Mouse (Mus musculus) heart, postnatal 10 days (tissue): Measurements from ENCODE around the gene Slc6a11. TPM values are rescaled to one million over a fixed set of nuclear protein-coding genes. Genes with fewer than 3 reads are reported as not detected.
A peak's percentile ranks its signal among the peaks of the same experiment; 100 is the strongest.

Source experiments
- DNase-seq, 2 experiments: peaks; one replicate each; pipeline ENCODE4 v3.0.0; 2021
- intact Hi-C: fragments of 180-260 bp; cut with DNase I; formaldehyde crosslinking; loops from one replicate; pipeline ENCODE4 v1.15.1; 2025
- total RNA-seq, 2 experiments: library from RNA; stranded (reverse); gene quantifications; 2 replicates each; pipeline ENCODE4 v1.2.3; 2021

Gene Slc6a11
- not detected for total RNA-seq

DNA sequence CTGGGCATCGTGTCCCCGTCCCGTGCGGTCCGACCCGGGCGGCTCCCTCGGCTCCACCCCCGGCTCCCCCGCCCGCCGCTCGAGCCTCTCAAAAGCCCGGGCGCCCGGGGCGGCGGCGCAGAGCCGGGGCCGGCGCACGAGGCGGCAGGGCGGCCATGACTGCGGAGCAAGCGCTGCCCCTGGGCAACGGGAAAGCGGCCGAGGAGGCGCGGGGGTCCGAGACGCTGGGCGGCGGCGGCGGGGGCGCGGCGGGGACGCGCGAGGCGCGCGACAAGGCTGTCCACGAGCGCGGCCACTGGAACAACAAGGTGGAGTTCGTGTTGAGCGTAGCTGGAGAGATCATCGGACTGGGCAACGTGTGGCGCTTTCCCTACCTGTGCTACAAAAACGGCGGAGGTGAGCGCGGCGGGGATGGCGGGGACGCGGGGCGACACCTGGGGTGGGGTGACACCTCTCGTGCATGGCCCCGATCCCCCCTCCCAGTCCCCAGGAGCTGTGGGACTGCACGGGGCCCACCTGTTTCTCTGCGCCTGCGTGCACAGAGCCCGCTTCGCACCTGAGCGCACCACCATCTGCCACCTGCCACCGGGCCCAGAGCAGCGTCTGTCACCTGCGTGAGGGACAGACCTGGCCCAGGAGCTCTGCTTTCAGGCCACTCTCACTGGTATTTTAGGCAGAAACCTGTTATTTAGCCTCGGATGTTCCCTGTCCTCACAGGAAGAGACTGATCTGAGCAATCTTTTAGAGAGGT is at the start of gene Slc6a11:
TSS of gene Slc6a11 (plus strand) at position 120 of the 751 bp plus-strand sequence.
- intact Hi-C loops: no loop called here
- no peak for DNase-seq

DNA sequence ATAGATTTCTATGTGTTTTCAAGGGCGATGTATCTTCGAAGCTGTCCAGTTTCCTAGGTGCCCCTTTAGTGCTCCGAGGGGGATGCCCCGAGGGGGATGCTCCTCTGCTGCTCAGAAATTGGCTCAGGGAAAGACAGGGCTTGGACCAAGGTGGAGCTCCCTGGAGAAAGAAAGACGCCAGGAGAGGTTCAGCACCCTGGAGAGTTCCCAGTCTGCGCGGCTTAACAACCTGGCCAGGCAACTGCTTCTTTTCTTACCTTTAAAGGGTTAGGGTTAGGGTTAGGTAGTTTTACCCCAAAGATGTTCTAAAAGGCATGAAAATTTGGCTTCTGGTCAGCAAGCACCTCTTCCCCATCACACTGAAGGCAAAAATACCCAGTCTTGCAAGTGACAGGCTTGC is 43.9 kb upstream of the Slc6a11 start:
- DNase-seq: peak; percentile 24 to 54
- intact Hi-C loops: loop anchor here (5.0 kb wide), 2 partner anchors 375 to 610 kb away; no protein-coding TSS in a partner anchor

DNA sequence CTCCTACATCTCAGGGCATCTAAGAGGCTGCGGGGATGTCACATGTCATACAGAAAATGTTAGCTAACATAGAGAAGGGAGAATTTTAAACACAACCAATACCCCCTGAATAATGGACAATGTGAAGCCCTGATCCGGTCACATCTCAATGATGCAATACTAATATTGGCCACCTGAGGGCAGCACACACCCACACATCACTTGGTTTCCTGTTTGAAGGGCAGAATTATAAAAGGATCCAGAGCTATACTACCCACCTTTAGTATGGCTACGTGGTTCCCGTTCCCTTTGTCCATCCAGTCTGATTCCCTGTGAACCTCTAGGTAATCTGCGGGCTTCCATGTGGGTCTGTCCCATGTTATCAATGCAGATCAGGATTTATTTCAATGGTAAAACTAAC is 41.4 kb upstream of the Slc6a11 start:
- DNase-seq: peak; percentile 48 to 82
- intact Hi-C loops: loop anchor here (1.0 to 5.0 kb wide), 6 partner anchors 110 to 608 kb away; no protein-coding TSS in a partner anchor

DNA sequence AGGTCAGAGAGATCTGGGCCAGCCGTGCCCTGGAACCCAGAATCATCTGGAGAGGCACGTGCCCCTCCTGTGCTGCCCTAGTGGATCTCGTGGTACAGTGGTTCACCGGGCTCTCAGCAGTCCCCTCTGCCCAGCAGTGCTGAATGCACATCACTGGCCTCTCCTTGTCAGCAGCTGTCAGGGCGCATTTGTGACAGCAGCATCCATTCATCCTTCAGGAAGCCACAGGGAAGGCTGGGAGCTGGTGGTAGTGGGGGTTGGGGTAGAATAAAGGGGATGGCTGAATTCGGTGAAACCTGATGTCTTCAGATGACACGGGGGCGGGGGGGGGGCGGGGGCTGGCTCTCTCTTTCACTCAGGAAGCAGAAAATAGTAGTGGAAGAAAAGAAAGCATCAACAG is 38.8 kb upstream of the Slc6a11 start:
- no peak for DNase-seq
- intact Hi-C loops: loop anchor here (5.0 kb wide), 1 partner anchor 590 kb away; no protein-coding TSS in a partner anchor

DNA sequence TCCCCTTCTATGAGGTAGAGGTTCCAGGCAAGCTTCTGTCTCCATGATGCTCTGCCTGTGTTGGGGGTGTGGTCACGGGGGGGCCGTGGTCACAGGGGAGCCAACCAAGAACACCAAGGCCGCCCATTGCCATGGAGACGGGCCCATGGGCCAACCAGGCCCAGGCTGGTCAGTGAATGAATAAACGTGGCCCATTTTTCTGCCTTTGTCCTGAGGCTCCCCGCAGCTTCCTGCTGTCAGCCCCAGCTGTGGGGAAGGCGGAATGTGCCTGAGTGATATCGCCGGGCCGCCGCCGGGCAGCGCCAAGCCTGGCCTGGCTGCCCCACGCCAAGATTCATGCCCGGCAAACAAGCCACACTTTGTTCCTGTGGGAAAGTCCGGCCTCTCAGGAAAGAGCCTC is 36.8 kb upstream of the Slc6a11 start:
- no peak for DNase-seq
- intact Hi-C loops: loop anchor here (5.0 kb wide), 1 partner anchor 588 kb away; no protein-coding TSS in a partner anchor

DNA sequence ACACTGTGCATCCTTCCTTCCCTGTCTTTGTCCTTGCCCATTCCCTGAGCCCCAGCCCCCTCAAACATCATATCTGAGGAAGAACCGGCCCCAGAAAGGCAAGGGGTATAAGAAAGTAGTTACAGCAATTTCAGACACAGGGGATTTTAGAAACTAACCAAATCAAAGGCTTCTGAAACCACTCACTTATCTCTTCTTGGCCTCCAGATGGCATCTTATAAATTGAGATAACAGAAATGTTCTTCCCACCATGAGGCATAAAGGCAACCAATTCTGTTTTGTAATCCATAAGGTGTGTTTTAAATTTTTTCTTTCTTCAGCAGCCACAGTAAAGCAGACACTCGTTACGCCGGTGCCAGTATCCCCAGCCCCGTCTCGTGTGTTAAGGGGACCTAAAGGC is 34.5 kb upstream of the Slc6a11 start:
- no peak for DNase-seq
- intact Hi-C loops: no loop called here

DNA sequence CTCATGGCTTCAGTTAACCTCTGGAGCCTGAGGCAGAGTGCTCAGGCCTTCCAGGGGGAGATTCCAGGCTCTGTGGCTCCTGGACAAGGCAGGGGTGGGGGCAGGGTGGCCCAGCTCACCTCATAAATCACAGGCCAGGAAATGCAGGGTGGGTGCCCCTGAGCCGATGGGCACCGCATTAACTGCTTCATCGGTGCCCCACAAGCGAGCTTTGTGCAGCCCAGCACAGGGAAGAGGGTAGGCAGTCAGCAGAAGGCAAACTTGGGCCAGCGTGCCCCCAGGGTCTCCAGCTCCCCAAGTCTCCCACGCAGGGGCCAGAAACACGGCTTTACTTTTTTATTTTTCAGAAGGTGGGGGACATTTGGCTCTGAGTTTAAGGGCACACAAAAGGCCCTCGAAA is 29.1 kb upstream of the Slc6a11 start:
- DNase-seq: no peak
- intact Hi-C loops: no loop called here

DNA sequence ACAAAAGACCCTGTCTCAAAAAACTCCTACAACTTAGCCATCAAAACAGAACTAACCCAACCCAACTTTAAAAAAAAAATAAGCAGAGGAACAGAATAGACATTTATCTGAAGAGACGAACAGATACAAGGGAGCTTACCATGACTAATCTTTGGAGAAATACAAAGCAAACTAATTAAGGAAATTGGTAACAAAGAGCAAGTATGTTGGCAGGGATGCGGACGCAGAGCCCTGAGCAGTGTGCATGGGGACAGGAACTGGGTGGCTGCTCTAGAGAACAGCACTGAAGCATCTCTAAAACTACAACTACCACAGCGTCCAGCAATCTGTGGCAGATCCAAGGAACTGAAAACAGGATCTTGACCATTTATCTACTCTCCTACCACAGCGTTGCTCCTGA is 11.5 kb upstream of the Slc6a11 start:
- intact Hi-C loops: no loop called here
- no peak for DNase-seq

DNA sequence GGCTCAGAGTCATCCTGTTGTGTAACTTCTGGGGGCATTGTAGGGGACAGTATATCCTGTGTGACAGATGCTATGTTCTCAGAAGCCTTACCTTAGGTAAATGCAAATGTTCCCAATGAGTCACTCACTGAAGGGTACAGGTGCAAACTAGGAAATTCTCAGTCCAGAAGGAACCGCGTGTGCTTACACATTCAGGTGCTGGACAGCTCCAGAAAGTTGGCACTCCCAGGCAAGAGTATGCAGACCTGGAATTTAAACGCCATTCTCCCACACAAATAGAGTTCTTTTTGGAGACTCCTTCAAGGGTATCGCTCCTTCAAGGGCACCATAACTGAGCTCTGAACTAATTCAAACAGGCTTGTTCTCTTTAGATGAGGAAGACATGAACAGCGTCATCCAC is 5.5 kb upstream of the Slc6a11 start:
- peak; percentile 5 to 10 for DNase-seq
- intact Hi-C loops: no loop called here

DNA sequence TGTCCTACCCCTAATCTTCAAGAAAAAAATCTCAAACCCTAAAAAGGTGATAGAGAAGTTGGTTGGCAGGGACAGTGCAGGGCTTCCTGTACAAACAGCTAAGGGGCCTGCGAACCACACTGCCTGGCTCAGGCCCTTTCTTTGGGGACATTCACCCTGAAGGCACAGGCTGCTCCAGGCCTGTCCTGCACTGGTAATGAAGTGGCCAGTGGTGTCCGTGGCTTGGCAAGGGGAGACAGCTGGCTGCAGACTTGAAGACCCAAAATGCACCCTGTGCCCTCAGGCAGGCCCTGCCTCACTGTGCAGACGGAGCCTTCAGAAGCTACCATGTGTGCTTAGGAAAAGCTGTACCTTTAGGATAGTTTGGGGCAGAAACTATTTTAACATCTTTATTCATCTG is 1.4 kb downstream of the Slc6a11 start:
- DNase-seq: no peak
- intact Hi-C loops: no loop called here

DNA sequence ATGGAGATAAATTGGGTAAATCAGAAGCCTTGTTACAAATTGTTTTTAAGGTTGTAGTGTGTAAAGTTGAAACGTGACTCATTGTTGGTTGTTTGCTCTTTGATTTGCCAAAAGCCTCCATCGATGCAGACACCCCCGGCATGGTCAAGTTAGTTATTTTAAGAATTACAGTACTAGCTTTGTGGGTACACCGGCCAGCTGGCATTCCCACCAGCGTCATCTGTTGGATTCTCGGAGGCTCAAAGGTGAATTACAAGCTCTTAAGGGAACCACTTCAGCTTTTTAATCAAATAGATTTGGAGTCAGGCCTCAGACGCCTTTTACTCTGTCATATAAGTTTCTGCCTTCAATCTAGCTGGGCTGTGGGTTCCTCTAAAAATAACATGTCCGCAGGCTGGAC is 1.9 kb downstream of the Slc6a11 start:
- intact Hi-C loops: no loop called here
- no peak for DNase-seq

DNA sequence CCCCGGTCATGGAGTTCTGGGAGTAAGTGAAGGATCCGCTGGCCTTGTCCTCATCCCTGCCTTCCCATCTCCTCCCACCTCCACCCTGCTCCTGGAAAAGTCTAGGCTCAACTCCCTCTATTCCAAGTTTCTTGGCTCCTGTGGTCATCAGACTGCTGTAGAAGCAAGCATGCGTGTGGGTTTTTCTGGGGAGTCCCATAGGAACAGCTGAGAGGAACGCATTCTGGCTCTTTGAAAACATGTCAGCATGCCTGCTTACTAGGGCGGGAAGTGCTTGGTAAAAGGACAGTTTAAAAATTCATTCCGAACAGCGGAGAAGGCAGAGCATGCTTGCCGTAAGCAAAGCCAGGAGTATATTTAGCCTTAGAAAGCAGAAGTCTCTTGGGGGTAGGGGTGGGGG is 7.9 kb downstream of the Slc6a11 start:
- intact Hi-C loops: no loop called here

DNA sequence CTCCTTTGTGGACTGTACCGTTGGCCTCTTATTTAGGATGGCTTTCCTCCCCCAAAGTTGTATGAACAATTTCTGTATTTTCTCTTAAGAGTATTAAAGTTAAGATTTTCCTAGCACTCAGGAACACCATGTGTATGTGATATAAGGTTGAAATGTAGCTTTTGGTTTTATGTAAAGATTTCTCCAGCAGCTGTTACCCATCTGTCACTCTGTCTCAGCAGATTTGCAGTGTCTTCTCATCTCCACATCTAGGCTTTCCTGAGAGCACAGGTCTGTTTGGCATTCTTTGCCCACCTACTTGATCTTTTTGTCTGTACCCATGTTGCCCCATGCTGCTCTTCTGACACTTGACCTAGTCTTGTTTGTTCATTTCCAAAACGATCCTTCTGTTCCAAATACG is 10.4 kb downstream of the Slc6a11 start:
- DNase-seq: no peak
- intact Hi-C loops: no loop called here

More for the DNA sequence above, 7.9 kb downstream of the Slc6a11 start:
- DNase-seq: no peak

DNA sequence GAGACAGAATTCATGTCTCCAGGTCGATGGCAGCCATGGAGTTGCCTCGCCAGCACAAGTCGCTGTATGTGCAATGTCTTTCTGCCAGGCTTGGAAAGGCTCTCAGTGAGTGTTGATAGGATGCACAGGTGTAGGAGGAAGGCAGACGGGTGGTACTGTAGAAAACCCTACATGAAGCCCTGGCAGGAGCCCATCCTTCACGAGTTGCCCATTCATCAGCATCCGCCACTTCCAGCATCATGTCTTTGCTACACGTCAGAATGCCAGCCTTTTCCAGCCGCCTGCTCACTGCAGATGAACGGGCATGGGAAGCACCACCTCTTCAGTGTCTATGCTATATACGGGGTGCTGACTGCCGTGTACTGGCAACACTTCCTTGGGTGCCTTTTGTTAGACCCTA is 11.4 kb downstream of the Slc6a11 start:
- DNase-seq: no peak
- intact Hi-C loops: no loop called here

DNA sequence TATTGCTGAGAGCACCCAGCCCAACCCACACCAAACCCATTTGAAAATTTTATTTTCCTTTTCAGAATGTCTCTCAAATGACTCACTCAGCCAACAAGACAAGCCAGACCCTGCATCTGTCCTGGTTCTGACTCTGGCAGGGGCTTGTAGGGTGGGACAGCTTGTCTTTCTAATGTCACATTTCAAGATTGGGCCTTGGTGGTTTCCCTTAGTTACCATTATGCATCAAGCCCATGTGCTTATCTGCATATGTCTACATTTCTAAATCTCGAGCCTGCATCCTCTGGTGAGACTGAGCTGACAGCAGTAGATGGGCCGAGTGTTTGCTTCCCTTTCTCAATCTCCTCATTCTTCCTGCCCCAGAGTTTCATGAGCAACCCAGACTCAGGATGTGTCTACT is 12.5 kb downstream of the Slc6a11 start:
- intact Hi-C loops: no loop called here
- no peak for DNase-seq

DNA sequence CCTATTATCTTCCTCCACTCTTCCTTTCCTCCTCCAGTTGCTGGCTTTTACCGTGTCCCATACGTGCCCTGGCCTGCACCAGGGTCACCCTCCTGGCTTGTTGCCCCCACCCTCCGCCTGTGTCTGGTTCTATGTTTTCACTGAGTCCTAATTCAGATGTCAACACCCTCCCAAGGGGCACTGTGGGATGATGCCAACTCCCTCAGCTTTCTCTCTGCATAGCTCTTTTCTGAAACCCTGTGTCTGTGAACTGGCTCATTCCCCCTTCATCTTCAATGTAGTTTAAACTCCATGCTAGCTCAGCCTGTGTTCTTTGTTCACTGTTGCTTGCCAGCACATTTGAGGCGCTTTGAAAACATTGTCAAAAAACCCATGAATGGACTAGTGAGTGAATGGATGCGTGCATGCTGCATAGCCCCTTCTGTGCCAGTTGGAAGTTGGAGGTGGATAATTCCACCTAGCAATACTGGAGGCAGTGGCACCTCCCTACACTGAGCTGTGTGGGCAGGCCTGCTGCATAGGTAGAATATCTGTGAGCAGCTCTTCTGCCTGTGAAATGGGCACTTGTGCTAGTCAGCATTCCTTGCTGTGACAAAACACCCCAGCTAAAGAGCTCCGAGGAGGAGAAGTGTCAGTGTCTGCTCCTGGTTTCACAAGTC is 13.5 kb downstream of the Slc6a11 start:
- no peak for DNase-seq
- intact Hi-C loops: no loop called here

DNA sequence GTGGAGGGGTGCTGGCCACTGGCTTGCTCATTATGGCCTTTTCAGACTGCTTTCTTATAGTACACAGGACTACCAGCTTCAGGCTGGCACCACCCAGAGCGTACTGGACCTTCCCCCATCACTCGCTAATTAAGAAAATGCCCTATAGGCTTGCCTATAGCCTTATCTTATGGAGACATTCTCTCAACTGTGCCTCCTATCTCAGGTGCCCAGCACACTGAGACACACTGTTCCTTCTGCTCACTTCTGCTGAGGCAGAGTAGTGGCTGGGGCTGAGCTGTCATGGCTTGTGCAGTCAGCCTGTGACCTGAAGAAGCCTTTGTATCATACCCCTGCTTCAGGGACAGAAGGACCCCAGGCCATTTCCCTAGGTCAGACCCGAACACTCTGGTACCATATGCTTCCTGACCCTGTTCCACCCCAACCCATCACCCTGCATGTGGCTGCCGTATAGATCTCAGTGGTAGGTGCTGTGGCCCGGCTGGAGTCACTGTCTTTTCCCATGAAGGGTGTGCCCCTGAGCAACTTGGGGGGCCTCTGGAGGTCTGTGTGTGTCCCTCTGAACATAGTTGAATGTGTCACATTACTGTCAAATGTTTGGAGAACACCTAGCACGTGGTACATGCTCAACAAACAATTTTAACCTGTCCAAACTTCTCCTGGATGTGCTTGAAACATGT is 14.7 kb downstream of the Slc6a11 start:
- intact Hi-C loops: no loop called here
- no peak for DNase-seq

DNA sequence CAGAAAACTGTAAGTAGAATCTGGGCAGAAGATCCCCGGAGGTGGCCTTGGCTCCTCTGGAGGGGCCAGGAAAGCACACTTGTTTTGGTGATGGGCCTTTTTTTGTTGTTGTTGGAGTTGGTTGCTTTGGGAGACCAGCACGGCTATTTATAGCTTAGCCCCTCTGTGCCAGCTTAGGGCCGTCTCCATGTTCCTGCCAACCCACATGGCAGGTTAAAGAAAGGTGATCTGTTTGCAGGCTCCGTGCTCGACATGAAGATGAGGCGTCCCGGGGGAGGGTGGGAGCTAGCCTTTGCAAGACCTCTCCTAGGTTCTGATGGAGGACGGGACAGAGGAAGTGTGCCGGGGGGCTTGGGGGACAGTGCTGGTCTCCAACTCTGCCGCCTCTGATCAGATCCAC is 24.7 kb downstream of the Slc6a11 start:
- intact Hi-C loops: no loop called here
- peak; percentile 10 to 27 for DNase-seq

DNA sequence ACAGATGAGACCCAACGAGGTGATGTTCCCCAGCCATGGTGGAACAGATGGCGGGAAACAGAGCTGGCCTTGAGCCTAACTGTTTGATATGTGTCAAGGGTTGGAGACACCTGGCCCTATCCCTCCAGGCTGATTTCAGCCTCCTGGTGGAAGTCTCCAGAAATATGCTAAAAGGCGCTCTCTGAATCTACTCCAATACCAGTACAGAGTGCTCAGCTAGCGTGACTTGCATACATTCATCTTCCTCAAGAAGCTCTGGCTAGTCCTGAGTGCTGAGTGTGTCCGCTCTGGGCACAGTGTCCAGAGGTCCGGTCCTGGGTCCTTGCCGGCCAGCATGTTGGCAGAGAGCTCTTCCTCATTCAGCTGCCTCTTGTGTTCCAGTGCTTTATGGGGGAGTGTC is 27.8 kb downstream of the Slc6a11 start:
- intact Hi-C loops: no loop called here
- no peak for DNase-seq

DNA sequence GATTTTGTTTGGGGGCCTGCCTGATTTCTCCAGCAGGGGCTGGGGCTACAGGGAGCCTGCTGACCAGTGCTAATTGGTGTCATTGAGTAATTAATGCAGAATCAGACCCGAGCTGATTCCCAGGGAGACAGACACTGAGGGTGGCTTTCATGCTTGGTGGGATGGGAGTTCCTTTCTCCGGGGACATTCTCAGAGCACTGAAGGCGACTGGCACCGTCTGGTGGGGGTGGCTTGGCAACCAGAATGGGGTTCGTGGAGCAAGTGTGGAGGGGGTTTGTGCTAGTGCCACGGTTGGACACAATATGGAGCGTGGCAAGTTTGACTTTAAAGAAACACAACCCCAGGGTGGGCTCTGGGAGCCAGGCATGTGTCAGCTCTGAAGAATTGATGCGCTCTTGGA is 29.7 kb downstream of the Slc6a11 start:
- DNase-seq: no peak
- intact Hi-C loops: no loop called here

DNA sequence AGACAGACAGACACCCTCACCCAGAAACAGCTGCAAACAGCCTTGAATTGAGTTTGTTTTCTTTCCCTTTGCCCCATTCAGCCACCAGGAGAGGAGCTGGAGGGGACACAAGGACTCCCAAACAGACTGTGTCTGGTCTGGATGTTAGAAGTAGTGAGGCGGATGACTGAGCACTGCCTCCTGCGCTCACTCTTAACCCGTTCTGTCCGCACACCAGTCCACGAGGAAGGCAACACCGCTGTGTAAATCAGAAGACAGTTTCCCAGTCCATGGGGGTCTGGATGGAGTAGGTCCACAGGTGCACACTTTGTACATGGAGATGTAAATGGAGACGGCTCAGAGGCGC is 43.0 kb downstream of the Slc6a11 start:
- intact Hi-C loops: no loop called here
- DNase-seq: no peak
